ENCODE assay signal across 8 mouse cellular contexts in genomic region chr11:11462561-11462890, GRCm38 (mm10). TPM values are rescaled to one million over a fixed set of nuclear protein-coding genes. Genes with fewer than 3 reads are reported as not detected.
DNase-seq lines count a peak whose midpoint lies in the region; ATAC-seq and TF ChIP-seq lines count a peak whose summit lies in the region.

No protein-coding gene starts in this region.

- peak overlapping the region; percentile 71 for H3K4me3 ChIP-seq in heart, embryonic 15.5 days
- H3K4me3 ChIP-seq in G1E (ENCODE audit: low read depth, low read length), result peak overlapping the region; percentile 77
- H3K4me3 ChIP-seq in forebrain, embryonic 16.5 days (replicated peaks; ENCODE audit: low read length), result peak overlapping the region; percentile 66
- H3K4me3 ChIP-seq in liver, embryonic 16.5 days (ENCODE audit: low read depth, low read length), result peak overlapping the region; percentile 85

- H3K36me3 ChIP-seq in heart, embryonic 15.5 days, result no peaks in the 10 kb centered on the region
- H3K36me3 ChIP-seq in G1E (replicated peaks), result peaks cover 2% of the 10 kb centered on the region
- no peaks in the 10 kb centered on the region for H3K36me3 ChIP-seq in forebrain, embryonic 16.5 days (ENCODE audit: control insufficient read depth, insufficient read depth)
- H3K36me3 ChIP-seq in liver, embryonic 16.5 days (ENCODE audit: control insufficient read depth, insufficient read depth), result no peaks in the 10 kb centered on the region

- no peak overlapping the region for H3K27ac ChIP-seq in heart, embryonic 15.5 days
- H3K27ac ChIP-seq in forebrain, embryonic 16.5 days (ENCODE audit: low read length), result no peak overlapping the region
- H3K27ac ChIP-seq in liver, embryonic 16.5 days (ENCODE audit: low read length), result no peak overlapping the region

- peaks cover 4% of the 10 kb centered on the region; the same call in 1 of the 2 replicates for H3K4me1 ChIP-seq in heart, embryonic 15.5 days (replicated peaks)
- H3K4me1 ChIP-seq in G1E (ENCODE audit: insufficient read depth, low read depth, low read length), result peaks cover 16% of the 10 kb centered on the region
- H3K4me1 ChIP-seq in forebrain, embryonic 16.5 days (replicated peaks; ENCODE audit: control insufficient read depth, insufficient read depth, low read length), result no peaks in the 10 kb centered on the region
- peaks cover 5% of the 10 kb centered on the region; the same call in 1 of the 2 replicates for H3K4me1 ChIP-seq in liver, embryonic 16.5 days (ENCODE audit: control insufficient read depth, low read depth, low read length)

- WGBS in heart, embryonic 15.5 days, result 82% methylated on average over 5 of the region's 5 CpGs
- WGBS in forebrain, embryonic 16.5 days, result 84% methylated on average over 5 of the region's 5 CpGs
- 65% methylated on average over 5 of the region's 5 CpGs for WGBS in liver, embryonic 16.5 days (ENCODE audit: insufficient replicate concordance)

- no peaks in the 10 kb centered on the region for H3K9me3 ChIP-seq in heart, embryonic 15.5 days (replicated peaks)
- H3K9me3 ChIP-seq in G1E (replicated peaks), result no peaks in the 10 kb centered on the region
- H3K9me3 ChIP-seq in forebrain, embryonic 16.5 days (ENCODE audit: control insufficient read depth, low read length), result no peaks in the 10 kb centered on the region
- H3K9me3 ChIP-seq in liver, embryonic 16.5 days (replicated peaks; ENCODE audit: control insufficient read depth, low read length), result no peaks in the 10 kb centered on the region

- no peak for DNase-seq in heart, postnatal 10 days
- DNase-seq in G1E (ENCODE audit: low spot score), result peak; percentile 1
- DNase-seq in left cerebral cortex, adult 11 months (ENCODE audit: low spot score), result no peak
- no peak for DNase-seq in kidney, postnatal 10 days

- no peak for ATAC-seq in heart, embryonic 15.5 days (replicated peaks; ENCODE audit: insufficient number of reproducible peaks, insufficient read depth, low FRiP score, low read depth)
- no peak for ATAC-seq in G1E (ENCODE audit: extremely low read depth, insufficient number of reproducible peaks, low FRiP score, poor library complexity, severe bottlenecking)
- ATAC-seq in forebrain, embryonic 16.5 days, result no peak
- ATAC-seq in liver, embryonic 16.5 days (ENCODE audit: low read depth), result no peak
- no peak for ATAC-seq in megakaryocyte progenitor cell, adult 5-6 weeks (replicated peaks; ENCODE audit: poor library complexity)

- H3K27me3 ChIP-seq in heart, embryonic 15.5 days, result no peaks in the 10 kb centered on the region
- H3K27me3 ChIP-seq in G1E (ENCODE audit: insufficient read depth, low read length), result no peaks in the 10 kb centered on the region
- no peaks in the 10 kb centered on the region for H3K27me3 ChIP-seq in forebrain, embryonic 16.5 days (replicated peaks; ENCODE audit: control insufficient read depth, insufficient read depth, low read length)
- no peaks in the 10 kb centered on the region for H3K27me3 ChIP-seq in liver, embryonic 16.5 days (ENCODE audit: control insufficient read depth, insufficient read depth, low read depth, low read length)

- intact Hi-C loops in heart, postnatal 10 days (cut with DNase I), result loop anchor here (10.0 kb wide), 1 partner anchor 512 kb away; no protein-coding TSS in a partner anchor

- H3K4me2 ChIP-seq in heart, embryonic 15.5 days, result peak overlapping the region; percentile 81
- peak overlapping the region; percentile 64 for H3K4me2 ChIP-seq in forebrain, embryonic 16.5 days (ENCODE audit: low read length)
- H3K4me2 ChIP-seq in liver, embryonic 16.5 days (ENCODE audit: low read depth, low read length), result peak overlapping the region; percentile 79

- no peak for TF ChIP-seq CTCF in G1E (IDR thresholded peaks at IDR 0.05; ENCODE audit: low read depth, low read length)

- peak overlapping the region; percentile 63 for H3K9ac ChIP-seq in heart, embryonic 15.5 days
- peak overlapping the region; percentile 72 for H3K9ac ChIP-seq in forebrain, embryonic 16.5 days (replicated peaks; ENCODE audit: low read depth, low read length)
- H3K9ac ChIP-seq in liver, embryonic 16.5 days (ENCODE audit: low read depth, low read length), result peak overlapping the region; percentile 84

RNA-seq across cellular contexts. Expression of gene Zpbp, which starts 0.3 kb away (rescaled TPM):
- 0.58 and 0.60 TPM in 2 replicates for polyA plus RNA-seq in heart, embryonic 15.5 days (2015; fragmentation: Nextera tagmentation; extraction: Ambion mirVana)
- total RNA-seq in heart, postnatal 10 days (2021), result under 1 TPM; 0.37 to 0.48 TPM
- total RNA-seq in G1E (2014; fragmentation: Nextera tagmentation) (0.29 and 0.90 TPM in 2 replicates), G1E (2017) (0.44 and 0.81 TPM in 2 replicates)
- polyA plus RNA-seq in G1E (2012), result 0.11 and 0.13 TPM in 2 replicates
- polyA plus RNA-seq in forebrain, embryonic 16.5 days (2015; fragmentation: Nextera tagmentation; extraction: Ambion mirVana), result 0.40 and 0.85 TPM in 2 replicates
- polyA plus RNA-seq in liver, embryonic 16.5 days (2015; fragmentation: Nextera tagmentation; extraction: Ambion mirVana), result 0.20 TPM in 2 replicates
- 1.8 and 2.8 TPM in 2 replicates for total RNA-seq in megakaryocyte progenitor cell, adult 5-6 weeks (2015)
- total RNA-seq in megakaryocyte progenitor cell, adult 5-6 weeks (2017), result 0.88 and 1.3 TPM in 2 replicates

RNA-seq across cellular contexts. Expression of gene Spata48, which starts 0.6 kb away (rescaled TPM):
- polyA plus RNA-seq in heart, embryonic 15.5 days (2015; fragmentation: Nextera tagmentation; extraction: Ambion mirVana), result 0.81 and 1.4 TPM in 2 replicates
- 1 to 10 TPM; 1.6 to 1.8 TPM for total RNA-seq in heart, postnatal 10 days (2021)
- total RNA-seq in G1E (2014; fragmentation: Nextera tagmentation) (0.68 and 1.6 TPM in 2 replicates), G1E (2017) (1.7 and 3.4 TPM in 2 replicates)
- polyA plus RNA-seq in G1E (2012), result 2.7 and 7.0 TPM in 2 replicates
- polyA plus RNA-seq in forebrain, embryonic 16.5 days (2015; fragmentation: Nextera tagmentation; extraction: Ambion mirVana), result 0.96 TPM in 1 of 2 replicates, not detected in the other
- polyA plus RNA-seq in liver, embryonic 16.5 days (2015; fragmentation: Nextera tagmentation; extraction: Ambion mirVana), result 0.26 and 0.66 TPM in 2 replicates
- 1.6 and 3.0 TPM in 2 replicates for total RNA-seq in megakaryocyte progenitor cell, adult 5-6 weeks (2015)
- 0.21 and 0.84 TPM in 2 replicates for total RNA-seq in megakaryocyte progenitor cell, adult 5-6 weeks (2017)
